Mouse (Mus musculus) adrenal gland, adult 2 months (tissue): ENCODE data around the gene Mif. TPM values are rescaled to one million over a fixed set of nuclear protein-coding genes. Genes with fewer than 3 reads are reported as not detected.
"Not testable (repeated sequence)": the region's sequence is repeated elsewhere in the genome, so short reads cannot be mapped to it uniquely, and the experiment has no call there.

Experiments used
- DNase-seq: peaks from one replicate; pipeline ENCODE4 v3.0.0; 2021
- long read RNA-seq: library from polyadenylated mRNA; stranded (forward); transcript quantifications from one replicate; pipeline ENCODE4 v2.0.0, GENCODE M21; 2021
- polyA plus RNA-seq: library from polyadenylated mRNA; depleted of rRNA; stranded (reverse); fragments of >200 nt; gene quantifications from 2 replicates; pipeline ENCODE4 v1.2.3, GENCODE M21; 2012; rRNA removed
- total RNA-seq, 2 experiments: library from RNA; stranded (reverse); gene quantifications; 2 replicates each; pipeline ENCODE4 v1.2.3; 2021

Gene Mif
- total RNA-seq (100 to 1,000 TPM; 268 to 376 TPM), polyA plus RNA-seq (1,719 and 1,732 TPM in 2 replicates)
- long read RNA-seq, transcript Mif-201 (3 exons, 544 nt), result major isoform, 138 of 138 reads
- long read RNA-seq, partial matches to known transcripts, result 0 of 138 reads
- long read RNA-seq, other reads (novel, unspliced or antisense), result 0 of 138 reads

DNA sequence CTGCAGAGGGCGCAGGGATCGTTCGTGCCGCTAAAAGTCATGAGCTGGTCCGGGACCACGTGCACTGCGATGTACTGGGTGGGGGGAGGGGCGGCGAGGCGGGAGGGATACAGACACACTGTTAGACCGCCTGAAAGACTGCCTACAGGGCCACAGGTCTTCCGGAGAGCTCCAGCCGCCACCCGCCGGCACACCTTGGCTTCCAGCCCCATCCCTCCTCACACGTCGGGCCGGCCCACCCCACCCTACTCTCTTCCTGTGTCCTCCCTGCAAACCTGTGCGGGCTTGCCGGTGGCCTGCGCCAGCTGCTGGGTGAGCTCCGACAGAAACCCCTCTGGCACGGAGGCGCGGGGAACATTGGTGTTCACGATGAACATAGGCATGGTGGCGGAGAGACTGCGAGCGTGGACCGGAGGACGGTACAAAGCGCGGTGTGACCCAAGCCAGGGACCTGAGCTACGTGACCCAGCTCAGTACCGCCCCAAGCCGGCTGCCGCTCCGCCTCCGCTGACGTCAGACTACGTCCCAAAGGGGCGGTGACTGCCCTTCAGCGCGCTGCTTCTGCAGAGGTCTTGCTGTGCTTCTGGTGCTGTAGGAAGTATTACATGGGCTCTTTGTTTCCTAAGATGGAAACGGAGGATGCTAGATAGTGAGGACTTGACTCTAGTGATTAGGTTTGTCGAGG lies at the start of gene Mif:
Gene Mif, minus strand, starts transcription at position 455 of the 685 bp plus-strand sequence.
- DNase-seq, result peak; percentile 93

DNA sequence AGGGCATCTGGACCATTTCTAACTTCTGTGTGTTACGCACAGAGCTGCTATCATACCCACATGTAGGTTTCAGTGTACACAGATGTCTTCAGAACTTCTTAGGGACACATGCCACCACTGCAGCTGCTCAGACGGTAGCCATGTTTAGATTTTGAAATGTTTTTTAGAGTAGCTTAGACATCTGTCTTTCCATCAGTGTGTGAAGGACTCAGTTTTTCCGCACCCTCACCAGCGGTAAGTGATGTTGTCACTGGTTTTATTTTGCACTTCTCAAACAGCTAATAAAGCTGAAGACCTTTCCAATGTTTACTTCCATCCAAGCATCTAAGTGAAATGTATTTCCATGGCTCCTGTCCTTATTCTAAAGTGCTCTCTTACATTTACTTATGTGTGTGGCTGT lies 46.8 kb upstream of the Mif start:
- no peak for DNase-seq

DNA sequence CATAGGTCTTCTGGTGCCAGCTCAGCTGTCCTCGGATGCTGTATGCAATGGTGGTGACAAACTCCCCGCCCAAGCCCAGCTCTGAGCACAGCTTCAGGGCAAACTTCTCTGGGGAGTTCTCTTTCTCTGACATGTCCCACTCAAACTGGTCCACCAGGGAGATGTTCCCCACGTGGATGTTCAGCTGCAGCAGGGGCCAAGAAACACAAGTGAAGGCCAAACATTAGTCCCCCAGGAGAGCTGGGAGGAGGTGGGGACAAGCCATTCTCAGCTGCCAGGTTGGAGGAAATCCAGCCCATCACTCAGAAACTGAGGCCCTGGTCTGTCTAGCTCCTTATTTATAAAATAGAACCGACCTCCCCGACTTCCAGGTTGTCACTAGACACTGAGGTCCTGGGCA lies 44.4 kb upstream of the Mif start:
- no peak for DNase-seq

DNA sequence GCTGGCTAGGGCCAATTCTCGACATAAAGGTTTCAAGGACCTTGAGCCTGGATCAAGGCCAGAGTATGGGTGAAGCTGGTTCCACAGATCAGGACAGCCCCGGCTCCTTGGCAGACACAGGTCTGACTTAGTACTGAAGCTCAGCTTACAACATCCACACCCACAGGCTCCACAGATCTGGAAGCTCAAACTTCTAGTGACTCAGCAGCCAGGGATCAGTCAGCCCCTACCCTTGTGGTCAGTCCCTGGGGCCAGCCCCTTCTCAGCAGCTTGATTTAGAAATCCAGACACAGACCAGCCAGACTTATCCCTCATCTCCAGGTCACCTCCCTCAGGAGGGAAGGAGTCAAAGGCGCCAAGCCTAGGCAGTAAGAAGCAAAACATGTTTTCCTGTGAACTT lies 38.8 kb upstream of the Mif start:
- peak; percentile 86 for DNase-seq

DNA sequence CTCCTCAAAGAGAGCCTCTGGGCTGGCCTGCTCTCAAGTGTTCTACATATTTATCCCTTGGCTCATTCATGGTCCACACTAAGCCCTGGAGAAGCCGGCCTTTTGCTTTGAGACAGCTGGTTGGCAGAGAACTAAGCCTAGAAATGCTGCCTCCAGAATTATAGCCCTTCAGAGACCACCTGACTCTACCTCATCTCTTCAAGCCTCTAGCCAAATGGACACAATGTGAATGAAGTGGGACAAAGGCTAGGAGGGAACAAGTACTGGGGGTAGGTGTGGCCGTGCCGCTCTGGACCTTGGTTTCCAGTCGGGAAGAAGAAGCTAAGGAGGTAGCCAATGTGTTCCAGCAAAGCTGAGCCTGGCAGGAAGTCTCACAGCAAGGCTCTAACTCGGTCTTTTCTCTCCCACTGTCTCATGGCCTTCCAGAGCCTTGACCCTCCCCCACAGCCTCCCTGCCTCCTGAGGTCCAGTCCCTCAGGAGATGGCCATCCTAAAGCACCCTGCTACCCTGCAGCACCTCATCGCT lies 38.1 kb upstream of the Mif start:
- DNase-seq, result peak; percentile 18

DNA sequence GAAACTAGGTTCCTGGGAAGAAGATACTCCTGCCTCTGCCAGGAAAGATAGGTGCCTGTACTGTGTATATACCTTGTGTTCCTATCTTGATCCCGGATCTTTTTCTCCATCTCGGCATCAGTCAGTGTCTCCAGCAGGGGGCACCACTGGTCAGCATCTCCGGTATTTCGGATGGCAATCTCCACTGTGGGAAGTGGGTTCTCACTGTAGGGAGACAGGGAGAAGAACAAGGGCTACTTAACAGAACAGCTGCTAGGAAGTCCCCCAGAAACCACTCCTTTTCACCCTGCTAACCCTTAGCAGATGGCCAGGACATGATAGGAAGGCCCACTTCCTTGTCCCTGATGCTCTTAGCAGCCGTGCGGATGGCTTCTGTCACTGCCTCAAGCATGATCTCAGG lies 37.3 kb upstream of the Mif start:
- DNase-seq, result peak; percentile 64

DNA sequence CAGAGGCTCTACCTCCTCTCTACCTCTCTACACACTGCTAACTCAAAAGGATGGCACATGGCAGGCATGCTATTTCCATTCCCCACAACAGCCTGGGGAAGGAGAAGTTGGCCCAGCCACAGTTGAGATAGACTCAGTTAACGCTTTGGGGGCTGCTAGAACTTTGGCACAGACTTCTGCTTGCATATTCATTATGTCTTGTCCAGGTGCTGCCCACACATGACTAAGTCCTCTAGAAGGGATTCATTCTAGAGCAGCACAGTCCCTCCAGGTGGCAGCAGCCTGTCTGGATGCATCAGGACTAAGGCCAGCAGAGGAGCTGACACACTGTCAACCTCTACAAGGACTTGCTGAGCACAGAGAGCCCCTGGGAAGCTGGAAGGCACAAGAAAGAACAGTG lies 36.2 kb upstream of the Mif start:
- no peak for DNase-seq

DNA sequence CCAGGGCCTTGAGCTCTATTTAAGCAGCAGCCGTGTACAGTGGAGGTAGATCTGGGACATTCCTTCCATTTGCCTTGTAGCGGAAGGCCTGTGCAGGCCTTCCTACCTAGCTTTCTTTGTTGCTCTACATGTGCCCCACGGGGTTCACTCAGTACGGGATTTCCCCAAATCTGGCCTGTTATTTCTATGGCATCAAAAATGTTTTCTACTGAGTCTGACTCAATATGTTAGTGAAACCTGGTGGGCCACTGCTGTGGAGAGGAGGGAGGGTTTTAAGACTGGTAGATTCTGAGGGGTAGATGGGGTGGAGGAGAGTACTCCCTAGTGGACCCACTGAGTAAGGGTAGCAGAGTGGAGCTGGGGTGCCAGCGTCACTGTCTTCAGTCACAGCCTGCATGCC lies 35.7 kb upstream of the Mif start:
- DNase-seq, result no peak

DNA sequence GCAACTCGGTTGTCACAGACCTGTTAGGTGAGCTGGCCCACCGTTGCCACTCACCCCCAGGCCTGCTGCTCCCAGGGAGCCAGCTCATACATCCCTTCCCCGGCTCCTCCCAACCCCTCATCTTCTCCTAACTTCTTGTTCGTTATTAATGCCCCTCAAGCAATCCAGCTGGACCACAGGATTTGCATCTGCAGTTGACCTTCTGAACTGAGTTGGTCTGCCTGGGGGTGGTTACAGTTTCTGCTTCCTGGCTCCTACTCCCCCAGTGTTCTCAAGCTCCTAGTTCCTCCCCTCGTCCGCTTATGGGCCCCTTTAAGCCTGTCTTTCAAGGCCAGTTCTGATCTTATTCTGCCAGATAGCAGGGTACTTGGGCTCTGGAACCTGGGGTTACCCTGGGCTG lies 34.6 kb upstream of the Mif start:
- no peak for DNase-seq

DNA sequence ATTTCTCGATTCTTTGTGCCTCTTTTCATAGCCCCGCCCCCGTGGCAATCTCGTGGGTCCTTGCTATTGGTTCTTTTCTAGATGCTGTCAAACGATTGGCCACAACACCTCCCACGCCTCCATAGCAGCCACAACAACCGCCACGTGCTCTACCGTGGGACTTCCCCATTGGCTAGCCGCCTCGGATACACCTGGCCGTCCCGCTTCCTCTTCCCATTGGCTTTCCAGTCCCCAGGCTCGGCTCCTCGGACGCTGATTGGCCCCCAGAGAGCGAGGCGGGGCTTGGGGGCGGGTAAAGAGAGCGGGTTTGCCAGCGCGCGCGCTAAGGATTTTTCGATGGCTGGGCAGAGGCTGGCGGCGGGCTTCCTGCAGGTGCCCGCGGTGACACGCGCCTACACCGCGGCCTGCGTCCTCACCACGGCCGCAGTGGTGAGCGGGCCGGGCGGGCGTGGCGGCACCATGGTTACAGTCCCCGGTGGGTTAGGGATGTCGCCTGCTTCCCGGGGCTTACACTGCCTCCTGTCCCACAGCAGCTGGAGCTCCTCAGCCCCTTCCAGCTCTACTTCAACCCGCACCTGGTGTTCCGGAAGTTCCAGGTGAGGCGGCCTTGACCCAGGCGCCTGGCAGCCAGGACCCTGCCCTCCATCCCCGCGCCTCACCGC lies 33.2 kb upstream of the Mif start, which contains the start of gene Derl3:
Gene Derl3, plus strand, starts transcription at position 325 of the 662 bp plus-strand sequence.
- peak; percentile 95 for DNase-seq

DNA sequence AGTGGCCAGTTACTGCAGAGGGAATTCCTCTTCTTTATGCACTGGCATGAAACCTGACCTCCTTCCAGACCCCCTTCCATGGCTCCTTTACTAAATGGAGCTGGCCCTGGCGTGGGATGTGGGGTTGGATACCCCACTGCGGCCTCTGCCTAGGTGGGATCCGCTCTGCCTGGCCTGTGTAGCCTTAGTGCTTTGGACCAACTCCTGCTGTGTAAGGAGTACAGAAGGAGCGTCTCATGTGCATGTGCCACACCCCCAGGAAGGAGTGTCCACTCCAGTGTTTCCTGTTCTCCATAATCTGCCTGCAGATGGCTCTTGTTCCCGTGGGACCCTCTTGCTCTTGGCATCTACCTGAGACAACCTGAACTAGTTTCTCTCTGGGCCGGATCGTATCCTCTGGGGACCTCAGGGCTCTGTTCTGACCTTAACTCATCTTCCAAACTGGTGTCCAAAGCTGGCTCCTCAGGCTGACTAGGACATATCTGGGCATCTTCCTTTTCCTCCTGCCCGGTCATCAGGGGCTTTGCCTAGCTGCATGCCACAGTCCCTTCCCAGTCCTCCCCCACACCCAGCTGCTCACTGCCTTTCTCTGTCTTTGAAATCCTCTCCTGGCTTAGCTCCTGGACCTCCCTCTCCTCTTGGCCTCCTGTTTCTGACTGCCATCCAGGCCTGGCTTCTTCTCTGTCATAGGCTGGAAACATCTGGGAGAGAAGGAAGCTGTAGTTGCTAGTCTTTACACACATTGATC lies 29.5 kb upstream of the Mif start:
- DNase-seq, result no peak

DNA sequence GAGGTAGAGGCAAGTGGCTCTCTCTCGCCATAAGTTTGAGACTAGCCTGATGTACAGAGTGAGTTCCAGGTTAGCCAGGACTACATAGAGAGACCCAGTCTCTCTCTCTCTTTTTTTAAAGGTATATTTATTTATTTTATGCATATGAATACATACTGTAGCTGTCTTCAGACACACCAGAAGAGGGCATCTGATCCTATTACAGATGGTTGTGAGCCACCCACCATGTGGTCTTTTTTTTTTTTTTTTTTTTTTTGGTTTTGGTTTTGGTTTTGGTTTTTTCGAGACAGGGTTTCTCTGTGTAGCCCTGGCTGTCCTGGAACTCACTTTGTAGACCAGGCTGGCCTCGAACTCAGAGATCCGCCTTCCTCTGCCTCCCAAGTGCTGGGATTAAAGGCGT lies 27.5 kb upstream of the Mif start:
- not testable (repeated sequence) for DNase-seq

DNA sequence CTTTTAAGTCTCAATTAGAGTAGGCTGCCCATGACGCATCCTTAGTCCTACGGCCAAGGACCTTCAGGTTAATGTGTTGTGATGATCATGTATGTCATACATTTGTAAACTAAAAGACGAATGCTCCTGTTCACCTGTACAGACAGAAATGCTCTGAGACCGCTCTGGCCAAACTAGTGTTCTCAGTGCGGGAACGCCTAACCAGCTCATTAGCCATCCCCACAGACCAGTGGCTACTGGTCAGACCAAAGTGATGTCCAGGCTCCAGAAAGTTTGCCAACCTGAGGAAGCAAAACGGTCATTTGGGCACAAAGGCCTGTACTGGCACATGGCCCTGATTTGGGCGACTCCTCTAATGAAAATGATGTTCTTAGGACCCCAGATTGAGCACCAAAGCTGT lies 24.7 kb upstream of the Mif start:
- no peak for DNase-seq

DNA sequence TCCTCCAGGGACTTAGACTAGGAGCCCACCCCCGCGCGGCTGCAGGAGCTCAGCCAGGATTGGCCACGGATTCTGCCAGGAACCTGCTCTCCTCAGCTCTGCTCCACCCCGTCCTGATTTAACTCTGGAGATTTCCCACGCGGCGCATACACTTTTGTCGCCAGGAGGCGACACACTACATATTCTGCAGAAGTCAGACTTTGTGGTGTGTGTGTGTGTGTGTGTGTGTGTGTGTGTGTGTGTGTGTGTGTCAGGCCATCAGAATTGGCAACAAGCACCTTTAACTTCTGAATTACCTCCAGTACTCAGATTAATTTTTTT lies 23.2 kb upstream of the Mif start:
- DNase-seq, result peak; percentile 81

DNA sequence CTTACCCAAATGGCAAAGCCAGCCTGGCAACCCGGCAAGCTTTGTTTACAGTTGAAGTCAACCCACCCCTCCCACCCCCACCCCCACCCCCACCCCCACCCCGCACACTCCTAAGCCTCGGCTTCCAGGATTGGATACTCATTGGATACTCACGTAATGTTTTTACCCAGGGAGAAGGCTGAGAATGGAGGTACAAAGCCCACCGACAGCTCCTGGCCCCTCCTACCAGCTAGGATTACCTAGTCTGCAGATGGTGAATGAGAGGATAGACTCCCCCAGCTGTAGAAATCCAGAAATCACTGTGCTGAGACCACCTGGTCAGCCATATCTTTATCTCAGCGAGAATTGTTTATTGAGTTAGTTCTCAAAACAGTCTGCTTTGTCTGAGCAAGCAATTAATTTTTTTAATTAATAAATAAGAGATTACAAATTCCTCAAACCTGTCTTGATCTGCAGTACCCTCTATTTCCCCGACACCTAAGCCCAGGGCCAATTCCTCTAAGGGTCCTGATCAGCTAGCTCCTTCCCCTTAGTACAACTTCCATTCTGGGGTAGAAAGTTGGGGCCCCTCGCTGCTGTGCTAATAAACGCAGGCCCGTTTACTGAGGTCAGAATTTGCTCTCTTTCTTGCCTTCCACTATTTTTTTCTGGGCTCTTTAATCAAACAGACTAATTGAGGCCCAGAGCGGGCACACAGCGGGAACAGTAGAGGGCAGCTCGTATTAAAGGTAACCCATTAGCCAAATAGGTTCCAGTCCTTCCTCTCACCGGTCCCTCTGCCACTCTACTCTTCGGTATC lies 22.6 kb upstream of the Mif start:
- DNase-seq, result no peak

DNA sequence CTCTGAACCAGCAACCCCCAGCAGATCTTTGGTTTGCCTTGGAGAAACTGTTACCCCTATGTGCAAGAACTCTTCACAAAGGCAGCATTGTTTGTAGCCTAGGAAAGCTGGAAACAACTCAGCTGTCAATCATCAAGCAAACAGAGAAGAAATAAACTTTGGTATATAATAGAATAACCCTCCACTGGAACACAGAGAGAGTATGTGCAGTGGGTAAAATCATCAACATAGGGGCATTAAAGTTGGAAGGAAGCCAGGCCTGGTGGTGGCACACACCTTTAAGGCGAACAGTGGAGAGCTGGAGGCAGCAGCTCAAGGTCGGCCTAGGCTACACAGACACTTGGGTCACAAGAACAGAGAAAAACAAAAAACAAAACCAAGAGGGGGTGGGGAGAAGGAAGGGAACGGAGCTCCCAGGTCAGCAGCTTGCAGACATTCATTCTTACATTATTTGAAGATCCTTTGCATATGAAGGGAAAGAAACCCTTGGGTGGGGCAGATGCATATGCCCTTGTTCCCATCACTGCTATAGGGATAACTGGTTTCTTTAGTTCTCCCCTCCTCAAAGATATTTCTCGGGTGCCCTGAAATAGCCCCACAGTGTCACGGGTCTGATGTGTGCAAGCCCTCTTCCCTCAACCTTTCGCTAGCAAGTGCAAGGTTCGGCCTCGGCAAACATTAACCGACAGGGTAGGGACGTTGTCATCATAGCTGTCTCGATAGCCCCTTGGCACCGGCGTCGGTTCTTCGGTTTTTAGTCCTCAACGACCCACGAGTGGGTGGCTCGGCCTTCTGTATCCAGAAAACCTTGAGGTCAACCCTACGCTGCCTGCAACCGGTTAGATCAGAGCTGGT lies 21.8 kb upstream of the Mif start:
- DNase-seq, result peak; percentile 23

DNA sequence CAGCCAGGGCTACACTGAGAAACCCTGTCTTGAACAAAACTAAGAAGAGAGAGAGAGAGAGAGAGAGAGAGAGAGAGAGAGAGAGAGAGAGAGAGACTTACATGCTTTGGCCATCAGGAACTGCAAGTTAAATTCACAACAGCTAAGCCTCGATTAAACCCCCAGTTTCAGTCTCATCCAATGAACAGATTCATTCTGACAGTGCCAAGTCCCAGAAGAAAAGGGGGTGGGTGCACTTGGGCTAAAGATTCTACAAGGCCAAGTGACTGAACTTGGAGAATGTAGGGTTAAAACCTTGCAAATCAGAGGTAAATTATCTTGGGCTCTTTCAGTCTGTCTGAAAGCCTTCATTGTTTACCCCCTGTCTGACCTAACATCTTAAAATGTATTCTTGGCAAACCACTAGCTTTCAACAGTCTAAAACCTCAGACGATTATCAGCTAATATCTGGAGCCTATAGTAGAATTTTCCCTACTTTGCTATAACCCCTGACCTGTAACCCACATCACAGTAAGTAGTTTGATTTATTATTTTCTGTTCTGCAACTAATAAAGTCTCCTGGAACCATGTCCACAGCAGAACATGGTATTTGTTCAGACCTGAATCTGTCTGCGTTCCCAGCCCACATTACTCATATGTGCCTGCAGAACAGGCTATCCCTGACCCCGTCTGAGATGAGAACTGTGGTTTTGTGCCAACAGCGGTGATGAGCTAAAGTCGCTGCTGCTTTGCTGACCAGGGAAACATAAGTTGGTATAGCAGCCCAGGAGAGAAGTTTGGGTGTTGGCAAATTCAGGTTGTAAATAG lies 20.9 kb upstream of the Mif start:
- peak; percentile 76 for DNase-seq

DNA sequence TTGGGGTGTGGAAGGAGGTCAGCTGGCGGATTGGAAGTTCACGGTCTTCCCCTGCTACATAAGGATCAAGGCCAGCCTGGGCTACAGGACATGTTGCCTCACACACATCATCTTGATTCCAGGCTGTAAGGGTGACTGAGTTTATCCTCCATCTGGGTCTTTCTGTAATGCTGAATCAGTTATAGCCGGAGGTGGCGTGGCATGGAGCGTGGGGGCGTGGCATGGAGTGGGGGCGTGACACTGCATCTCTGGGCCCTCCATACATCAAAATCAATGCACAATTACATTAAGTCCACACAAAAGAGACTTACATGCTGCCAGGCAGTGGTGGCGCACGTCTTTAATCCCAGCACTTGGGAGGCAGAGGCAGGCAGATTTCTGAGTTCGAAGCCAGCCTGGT lies 20.3 kb upstream of the Mif start:
- DNase-seq, result no peak

DNA sequence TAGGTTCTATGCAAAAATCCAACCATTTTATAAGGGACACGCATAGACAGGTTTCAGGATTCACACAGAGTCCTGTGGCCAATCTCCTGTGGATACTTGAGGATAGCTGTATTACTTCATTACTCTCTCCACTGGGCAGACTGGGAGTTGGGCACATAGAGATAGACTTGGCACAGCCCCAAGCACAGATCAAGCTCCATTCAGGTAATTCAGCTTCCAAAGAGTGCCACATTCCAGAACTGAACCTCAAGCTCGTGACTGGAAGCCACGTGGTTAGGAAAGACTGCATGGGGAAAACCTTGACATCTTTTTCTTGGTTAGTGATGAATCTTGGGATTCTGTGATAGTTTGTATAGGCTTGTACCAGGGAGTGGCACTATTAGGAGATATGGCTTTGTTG lies 18.8 kb upstream of the Mif start:
- no peak for DNase-seq

DNA sequence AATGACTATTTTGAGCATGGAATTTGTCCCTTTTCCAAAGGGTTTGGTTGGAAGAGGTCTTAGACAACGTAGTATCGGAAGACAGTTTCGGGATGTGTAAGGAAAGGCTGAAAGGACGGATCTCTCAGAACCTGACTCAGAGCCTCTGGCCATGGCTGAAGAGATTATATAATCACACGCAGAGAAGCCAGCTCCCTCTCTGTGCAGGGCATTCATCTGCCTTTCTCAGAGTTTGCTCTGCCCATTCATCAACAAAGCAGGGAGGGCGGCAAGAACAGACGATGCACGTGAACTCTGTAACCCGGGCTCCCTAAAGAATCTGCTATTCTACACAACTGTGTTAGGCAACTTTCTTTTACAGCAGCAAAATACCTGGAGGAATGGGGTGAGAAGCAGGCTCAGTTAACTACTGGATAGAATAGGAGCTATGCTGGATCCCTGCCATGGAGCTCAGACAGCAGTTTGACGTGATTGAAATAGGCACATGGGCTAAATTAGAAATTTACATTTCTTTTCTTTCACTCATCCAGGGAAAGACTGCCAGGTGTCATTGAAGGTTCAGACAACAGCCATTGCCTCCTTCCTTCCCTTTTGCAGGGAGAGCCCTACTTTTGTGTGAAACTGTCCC lies 13.6 kb upstream of the Mif start:
- DNase-seq, result peak; percentile 59
